Mouse (Mus musculus): ENCODE measurements around the gene Ticrr.

- no peak for TF ChIP-seq CTCF (IDR thresholded peaks at IDR 0.05; ENCODE audit: low read depth, low read length)
- no peak for TF ChIP-seq GATA2 (IDR thresholded peaks at IDR 0.05; ENCODE audit: borderline replicate concordance, low read depth, low read length)
- no peak for TF ChIP-seq POLR2AphosphoS5 (IDR thresholded peaks at IDR 0.05; ENCODE audit: insufficient replicate concordance, low read depth, low read length)
- no peak for TF ChIP-seq TAL1 (conservative IDR thresholded peaks at IDR 0.05; ENCODE audit: low read depth, low read length)
- no peak for TF ChIP-seq GATA1 (IDR thresholded peaks at IDR 0.05; ENCODE audit: borderline replicate concordance, low read length)
Measured at GRCm38 (mm10) chr7:79742277-79742658, 82.3 kb downstream of the Ticrr start.

Data from G1E (cell line).